Mouse (Mus musculus) spleen, postnatal 14 days (tissue): ENCODE data around the gene Gpc1.
A peak's percentile ranks its signal among the peaks of the same experiment; 100 is the strongest.

ENCODE experiments used
- DNase-seq, 2 experiments: peaks; one replicate each; pipeline ENCODE4 v3.0.0; 2021 to 2022; ENCODE audit warnings: low spot score in 2 of 2

The Gpc1 gene

GRCm38 (mm10) chr1:92831188-92832001 is at the start of gene Gpc1:
TSS of gene Gpc1 (plus strand) at chr1:92831645.
- DNase-seq, result peak in 1 of 2 experiments; percentile 5

GRCm38 (mm10) chr1:92781862-92782261 is 49.6 kb upstream of the Gpc1 start:
- no peak for DNase-seq

DNA sequence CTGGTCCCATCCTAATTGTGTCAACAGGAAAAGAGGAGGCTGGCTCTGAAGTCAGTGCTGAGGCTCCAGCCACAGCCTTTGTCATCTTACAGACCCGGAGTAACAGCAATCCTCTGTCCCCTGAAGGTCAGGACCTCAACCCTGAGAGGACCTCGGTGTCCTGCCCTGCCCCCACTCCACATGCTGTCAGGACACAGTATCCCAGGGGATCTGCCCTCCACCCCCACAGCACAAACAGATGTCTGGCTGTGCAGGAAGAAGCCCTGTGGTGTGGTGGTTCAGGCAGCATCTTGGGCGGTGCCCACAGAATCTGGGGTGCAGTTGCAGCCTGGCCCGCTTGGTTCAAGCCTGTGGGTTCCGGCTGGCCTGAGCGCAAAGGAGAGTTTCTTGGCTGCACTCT is 48.9 kb upstream of the Gpc1 start:
- DNase-seq, result no peak

DNA sequence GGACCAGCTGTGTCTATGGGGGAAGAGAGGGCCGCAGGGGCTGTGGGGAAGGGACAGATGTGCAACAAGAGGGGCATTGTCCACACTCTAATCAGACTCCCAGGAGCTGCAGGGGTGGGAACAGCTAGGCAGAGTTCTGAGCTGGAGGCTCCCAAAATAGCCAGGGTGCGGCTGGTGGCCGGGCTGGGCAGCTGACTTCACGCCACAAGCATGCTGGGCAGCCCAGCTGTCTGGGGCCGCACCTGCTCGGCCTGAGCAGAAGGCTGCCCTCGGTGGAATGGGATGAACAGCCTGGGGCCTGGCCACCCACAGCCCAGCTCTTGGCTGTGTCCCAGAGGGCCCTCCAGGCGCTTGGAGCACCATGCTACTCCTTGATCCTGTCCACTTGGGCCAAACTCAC is 44.2 kb upstream of the Gpc1 start:
- no peak for DNase-seq

- DNase-seq, result no peak
Observed at GRCm38 (mm10) chr1:92788049-92788448, 43.4 kb upstream of the Gpc1 start.

- DNase-seq, result no peak
Observed at GRCm38 (mm10) chr1:92790628-92791027, 40.8 kb upstream of the Gpc1 start.

- DNase-seq, result no peak
Observed at GRCm38 (mm10) chr1:92791070-92791831, 40.2 kb upstream of the Gpc1 start.

GRCm38 (mm10) chr1:92793781-92794180 is 37.7 kb upstream of the Gpc1 start:
- no peak for DNase-seq

DNA sequence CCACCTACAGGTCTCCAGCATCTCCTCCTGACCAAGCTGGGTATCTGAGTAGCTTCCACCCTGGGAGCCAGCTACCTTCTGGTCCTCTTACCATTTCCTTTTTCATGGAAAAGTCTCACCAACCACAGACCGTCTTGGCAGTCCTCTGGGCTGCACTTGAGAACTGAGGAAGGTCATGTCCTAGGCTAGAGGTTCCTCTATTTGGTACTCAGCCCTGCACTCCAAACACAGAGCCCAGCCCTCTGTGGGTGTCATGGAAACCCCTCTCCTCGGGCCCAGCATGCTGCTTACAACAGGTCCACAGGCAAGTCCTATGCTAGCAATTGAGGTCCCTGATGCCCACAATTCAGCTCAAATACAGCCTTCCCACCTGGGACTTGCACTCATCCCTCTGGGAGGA is 33.0 kb upstream of the Gpc1 start:
- no peak for DNase-seq

DNA sequence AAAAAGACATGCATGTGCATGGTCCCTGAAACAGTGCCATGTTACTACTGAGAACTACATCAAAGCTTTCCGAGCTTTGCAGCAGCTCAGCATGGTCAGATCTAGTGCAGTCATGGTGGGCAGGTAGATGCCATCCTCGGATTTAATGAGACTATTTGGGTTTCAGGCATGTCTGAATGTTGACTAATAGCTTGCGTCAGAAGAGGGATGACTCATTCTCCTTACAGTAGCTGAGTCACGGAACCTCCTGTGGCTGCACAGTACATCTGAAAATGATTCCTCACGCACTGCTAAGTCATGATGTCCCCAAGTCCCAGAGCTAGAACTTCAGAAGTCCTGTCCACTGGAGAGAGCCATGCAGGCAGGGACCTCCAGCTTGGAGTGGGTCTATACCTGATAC is 31.8 kb upstream of the Gpc1 start:
- no peak for DNase-seq

DNA sequence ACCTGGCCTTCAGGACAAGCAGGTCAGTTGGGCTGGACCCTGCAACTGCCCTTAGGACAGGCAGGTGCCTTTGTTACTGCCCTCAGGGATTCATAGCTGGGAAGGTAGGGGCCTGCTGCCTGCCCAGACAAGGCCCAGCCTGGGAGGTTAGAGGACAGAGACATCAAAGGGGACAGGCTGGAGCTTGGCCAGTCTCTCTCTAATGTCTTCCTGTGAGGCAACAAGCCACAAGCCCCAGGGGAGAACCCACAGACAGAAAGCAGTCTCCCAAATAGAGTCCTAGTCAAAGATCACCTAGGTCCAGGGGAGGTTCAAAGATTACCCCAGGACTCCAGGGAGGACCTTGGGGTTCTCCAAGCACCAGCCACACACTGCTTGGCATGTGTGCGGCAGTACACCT is 29.1 kb upstream of the Gpc1 start:
- DNase-seq, result no peak

DNA sequence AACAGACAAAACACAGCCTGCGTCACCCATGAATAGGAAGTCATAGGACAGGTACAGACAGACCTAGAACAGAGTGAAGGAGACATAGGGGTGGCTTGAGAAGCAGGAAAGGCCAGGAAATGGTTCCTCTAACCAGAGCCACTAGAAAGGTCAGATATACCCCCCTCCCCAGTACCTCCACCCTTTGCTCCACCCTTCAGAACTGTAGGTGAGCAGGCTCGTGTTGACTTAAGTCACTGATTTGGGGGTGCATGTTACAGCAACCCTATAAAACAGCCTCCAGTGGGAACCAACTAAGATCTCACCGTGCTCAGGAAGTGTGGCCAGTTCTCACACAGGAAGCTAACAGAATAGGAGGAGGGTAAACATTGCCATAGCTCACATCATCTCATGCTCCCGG is 28.1 kb upstream of the Gpc1 start:
- no peak for DNase-seq

DNA sequence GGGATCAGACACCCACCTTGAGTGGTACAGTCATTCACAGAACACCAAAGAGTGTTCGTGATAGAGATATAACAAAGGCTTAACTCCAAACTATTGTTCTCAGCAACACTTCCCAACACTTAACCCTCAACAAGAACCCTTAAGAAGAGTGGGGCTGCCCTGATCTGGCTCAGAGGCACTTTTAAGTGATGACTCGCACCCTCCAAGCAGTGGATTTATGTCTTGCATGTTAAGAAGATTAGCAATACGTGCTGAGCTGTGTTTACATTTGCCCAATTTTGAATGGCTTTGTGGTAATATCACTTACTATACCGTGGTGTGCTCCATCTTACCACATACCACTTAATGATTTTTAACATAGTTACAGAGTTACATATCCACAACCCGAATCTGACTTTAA is 26.3 kb upstream of the Gpc1 start:
- DNase-seq, result no peak

DNA sequence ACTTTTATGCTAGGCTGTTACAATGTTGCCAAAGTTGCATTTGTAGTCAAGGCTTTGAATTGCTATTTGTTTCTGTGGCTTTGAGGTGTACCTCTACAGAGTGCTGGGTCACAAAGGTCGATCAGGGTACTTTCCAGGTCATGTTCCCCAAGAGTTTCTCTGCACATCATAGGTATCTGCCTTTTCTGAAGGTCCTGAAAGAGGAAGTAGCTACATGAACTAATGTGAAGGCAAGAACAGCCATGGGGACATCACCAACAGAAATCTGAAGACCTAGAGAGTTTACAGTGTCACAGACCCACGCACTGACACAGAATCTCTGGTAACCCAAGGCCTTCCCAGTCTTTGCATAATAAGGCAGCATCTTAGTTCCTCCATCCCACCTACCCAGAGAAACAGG is 25.6 kb upstream of the Gpc1 start:
- no peak for DNase-seq

DNA sequence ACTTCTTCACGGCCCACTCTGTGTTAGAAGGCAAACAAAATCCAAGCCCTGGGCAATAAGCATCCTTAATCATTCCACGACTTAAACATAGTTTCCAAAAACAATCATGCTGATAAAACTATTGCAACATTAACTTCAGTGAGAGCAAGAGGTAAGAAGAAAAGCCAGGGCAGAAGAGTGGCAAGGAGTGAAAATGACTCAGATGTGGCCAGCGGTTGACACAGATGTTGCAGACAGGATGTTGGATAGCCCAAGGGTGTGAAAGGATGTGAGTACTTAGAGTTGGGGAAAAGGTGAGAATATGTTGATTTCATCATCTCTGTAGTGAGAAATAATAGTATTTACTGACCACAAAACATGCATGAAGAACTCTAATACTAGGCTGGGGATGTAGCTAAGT is 24.7 kb upstream of the Gpc1 start:
- DNase-seq, result no peak

DNA sequence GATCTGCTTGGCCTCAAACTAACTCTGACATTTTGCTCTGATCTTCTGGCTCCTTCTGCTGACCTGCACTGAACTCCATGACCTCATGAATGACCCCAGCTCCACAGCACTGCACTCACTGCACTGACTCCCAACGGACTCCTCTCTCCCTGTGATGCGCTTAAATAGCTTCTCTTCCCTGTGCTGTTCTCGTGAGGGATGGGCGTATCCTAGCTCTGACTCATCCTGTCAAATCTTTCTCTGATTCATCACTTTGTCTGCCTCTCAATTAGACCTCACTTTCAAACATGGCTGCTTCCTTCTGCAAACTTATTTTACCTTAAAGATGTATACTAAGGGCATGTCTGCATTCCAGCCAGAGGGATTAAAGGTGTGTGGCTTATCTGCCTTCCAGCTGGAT is 21.8 kb upstream of the Gpc1 start:
- no peak for DNase-seq

DNA sequence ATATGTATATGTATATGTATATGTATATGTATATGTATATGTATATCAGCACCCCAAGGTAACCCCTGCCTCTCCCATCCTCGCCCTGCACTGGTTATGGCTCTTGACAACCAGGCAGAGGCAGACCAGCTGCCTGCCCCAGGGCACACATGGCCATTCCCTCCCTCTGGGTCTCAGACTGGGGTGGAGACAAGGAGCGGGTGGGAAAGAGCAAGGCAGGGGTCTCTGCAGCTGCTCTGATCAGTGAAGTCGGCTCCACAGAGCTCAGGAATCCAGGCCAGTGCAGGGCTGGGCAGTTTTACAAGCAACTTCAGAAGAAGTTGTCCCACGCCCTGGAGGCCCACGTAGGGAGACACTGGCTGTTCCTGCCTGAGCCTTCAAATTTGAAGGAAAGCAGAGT is 17.1 kb upstream of the Gpc1 start:
- no peak for DNase-seq

DNA sequence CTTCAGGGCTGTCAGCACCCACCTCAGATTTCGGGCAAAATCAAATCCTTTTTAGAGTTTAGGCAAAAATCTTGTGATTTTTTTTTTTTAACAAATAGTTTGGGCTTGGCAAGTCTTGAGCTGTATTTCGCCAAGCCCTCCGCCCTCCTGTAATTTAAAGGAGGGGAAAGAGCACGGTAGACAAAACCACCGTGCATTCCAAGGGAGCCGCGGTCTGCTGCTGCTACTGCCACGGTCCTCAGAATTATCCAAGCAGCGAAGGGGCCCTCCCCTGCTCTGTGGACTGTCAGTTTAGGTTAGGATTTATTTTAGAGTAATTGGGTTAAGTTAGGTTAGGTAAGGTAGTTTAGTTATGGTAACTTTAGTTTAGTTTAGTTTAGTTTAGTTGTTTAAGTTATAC is 16.3 kb upstream of the Gpc1 start:
- no peak for DNase-seq

GRCm38 (mm10) chr1:92815756-92816294 is 15.6 kb upstream of the Gpc1 start:
- no peak for DNase-seq

GRCm38 (mm10) chr1:92830626-92831187 is 738 bp upstream of the Gpc1 start:
- no peak for DNase-seq

GRCm38 (mm10) chr1:92832011-92833010 is 866 bp downstream of the Gpc1 start:
- DNase-seq, result no peak
